Mouse (Mus musculus): ENCODE data around the gene Ms4a4b.
"Not testable (repeated sequence)": the region's sequence is repeated elsewhere in the genome, so short reads cannot be mapped to it uniquely, and the experiment has no call there.

The Ms4a4b gene

DNA sequence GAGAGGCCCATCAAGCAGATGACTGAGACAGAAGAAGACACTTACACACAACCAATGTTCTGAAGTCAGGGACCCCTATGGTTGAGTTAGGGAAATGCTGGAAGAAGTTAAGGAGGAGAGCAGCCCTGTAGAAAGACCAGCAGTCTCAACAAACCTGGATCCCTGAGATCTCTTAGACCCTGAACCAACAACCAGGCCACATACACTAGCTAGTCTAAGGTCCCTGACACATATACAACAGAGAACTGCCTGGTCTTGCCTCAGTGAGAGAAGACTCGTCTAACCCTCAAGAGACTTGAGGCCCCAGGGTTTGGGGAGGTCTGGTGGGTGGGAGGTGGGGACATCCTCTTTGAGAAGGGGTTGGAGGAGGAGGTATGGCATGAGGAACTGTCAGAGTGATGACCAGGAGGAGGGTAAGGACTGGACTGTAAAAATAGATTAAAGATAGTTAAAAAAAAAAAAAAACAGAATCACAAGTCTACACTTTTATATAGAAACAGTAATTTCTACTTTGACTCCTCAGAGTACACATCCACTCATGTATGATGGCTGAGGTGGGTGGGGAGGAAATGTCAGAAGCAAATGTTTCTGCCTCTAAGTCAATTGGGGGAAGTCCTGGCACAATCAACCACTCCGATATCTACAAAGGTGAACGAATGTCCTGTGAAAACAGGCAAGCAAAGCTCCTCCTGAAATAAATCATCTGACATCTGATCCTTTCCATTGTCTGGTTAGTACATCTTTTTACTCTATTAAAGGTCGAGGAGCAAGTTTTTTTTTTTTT, 48.2 kb downstream of the Ms4a4b start:
- no peak for DNase-seq

DNA sequence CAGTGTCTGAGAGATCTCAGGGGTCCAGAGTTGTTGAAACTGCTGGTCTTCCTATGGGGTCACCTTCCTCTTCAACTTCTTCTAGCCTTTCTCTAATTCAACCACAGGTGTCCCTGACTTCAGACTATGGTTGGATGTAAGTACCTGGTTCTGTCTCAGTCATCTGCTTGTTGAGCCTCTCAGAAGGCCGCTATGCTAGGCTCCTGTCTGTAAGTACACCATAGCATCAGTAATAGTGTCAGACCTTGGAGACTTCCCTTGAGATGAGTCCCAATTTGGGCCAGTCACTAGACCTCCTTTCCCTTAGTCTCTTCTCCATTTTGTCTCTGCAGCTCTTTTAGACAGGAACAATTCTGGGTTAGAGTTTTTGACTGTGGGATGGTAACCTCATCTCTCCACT, 49.3 kb downstream of the Ms4a4b start:
- DNase-seq: no peak

DNA sequence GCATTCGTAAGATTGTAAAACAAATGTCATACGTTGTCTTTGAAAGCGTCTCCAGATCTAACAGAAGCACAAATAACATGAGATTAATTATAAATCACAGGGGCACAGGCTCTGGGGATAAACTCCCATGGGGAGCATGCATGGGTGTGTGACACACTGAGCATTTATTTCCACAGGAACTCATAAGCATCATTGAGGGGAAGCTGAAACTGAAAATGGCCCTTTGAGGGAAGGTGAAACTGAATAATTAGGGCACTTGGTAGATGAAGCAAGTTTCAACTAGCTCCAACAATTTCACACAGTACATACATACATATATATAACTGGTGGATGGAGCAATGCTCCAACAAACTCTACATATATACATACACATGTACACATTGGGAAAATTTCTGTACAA, 51.2 kb downstream of the Ms4a4b start:
- no peak for DNase-seq

DNA sequence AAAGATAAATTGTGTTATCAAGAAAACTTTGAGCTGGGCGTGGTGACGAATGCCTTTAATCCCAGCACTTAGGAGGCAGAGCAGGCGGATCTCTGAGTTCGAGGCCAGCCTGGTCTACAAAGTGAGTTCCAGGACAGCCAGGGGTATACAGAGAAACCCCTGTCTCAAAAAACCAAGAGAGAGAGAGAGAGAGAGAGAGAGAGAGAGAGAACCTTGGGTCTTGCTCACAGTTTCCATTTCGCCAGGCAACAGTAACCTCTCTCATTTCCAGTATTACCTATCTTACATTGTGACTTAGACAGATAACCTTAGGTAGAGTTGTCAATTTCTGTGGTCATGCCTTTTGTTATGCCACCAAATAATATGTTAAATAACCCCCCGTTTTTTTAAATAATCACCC, 53.0 kb downstream of the Ms4a4b start:
- DNase-seq: no peak

DNA sequence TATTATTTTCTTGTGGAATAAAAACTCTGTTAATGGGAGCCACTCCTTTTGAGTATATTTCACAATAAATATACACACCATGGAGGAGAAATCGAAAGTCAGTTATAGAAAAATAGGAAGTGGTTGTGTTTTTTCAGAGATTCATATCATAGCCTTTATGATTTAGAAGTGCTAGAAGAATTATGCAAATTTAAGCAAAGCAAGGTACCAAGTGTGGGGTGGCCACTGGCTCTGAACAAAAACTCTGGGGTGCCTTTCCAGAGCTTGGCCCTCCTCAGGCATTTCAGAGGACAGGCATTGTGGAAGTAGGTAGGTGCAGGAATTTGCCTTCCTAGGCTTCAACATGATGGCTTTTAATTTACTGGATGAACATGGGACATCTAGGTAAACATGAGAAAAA, 53.9 kb downstream of the Ms4a4b start:
- not testable (repeated sequence) for DNase-seq

DNA sequence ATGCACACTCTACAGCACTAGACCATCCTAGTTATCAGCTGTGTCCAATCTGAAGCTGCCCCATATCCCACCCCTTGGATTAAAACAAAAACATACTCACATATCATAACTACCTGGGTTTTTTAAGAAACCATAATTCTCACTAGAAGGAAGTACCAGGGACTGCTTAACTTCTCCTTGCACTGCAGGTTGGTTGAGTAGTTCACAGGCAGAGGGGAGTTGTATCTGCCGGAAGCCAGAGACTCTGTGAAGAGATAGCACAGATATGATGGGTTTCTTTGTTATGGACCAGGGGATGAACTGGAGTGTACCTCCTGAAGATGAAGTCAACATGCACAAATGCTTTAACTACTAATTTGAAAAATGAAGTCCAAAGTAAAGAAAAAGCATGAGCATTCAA, 57.4 kb downstream of the Ms4a4b start:
- no peak for DNase-seq

DNA sequence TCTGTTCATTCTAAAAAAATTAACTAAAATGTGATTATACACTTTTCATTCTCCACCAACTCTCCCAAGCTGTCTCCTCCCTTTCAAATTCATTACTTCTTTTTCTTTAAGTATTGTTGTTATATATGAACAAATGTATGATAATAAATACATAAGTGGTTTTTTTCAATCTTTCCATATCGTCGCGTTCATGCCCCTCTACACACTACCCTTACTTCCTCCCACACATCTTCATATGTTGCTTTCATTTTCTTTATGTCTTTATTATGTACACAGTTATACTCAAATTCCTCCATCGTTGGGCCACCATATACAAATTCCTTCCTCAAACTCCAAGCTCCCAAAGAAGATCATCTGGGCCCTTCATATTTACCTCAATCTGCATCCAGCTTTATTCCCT, 58.0 kb downstream of the Ms4a4b start:
- no peak for DNase-seq

DNA sequence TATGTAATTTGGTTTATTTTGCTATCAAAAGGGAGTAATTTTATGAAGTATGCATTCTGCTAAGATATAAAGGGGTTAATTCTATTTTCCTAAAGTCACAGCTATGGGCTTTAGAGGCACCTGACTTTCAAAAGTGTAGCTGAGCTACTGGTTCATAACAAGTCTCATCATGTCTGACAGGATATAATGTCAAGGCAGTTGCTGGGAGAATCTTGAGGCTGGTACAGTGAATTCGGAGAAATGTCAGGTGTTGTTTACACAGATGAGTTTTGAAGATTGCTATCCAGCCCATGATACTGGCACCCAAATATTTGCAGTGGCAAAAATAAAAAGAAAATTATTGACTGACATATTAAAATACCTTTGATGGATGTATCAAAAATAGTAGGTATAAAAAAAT, 61.5 kb downstream of the Ms4a4b start:
- DNase-seq: no peak

DNA sequence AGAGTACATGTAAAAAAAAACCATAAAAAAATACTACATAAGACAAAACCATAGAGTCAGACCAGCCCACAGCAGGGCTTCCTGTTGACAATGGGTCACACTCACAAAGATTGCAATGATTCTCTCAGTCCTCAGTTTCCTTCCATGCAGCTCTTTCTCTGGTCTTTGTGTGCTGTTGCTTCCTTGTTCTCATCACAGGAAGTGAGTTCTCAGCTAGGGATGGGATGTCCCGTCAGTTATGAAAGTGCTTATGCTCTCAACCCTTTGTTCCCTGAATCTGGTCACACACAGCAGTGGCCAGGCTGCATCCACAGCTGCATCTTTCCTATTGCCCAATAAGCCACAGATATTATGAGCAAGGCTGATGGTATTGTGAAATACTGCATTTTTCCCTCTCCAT, 70.1 kb downstream of the Ms4a4b start:
- DNase-seq: no peak

DNA sequence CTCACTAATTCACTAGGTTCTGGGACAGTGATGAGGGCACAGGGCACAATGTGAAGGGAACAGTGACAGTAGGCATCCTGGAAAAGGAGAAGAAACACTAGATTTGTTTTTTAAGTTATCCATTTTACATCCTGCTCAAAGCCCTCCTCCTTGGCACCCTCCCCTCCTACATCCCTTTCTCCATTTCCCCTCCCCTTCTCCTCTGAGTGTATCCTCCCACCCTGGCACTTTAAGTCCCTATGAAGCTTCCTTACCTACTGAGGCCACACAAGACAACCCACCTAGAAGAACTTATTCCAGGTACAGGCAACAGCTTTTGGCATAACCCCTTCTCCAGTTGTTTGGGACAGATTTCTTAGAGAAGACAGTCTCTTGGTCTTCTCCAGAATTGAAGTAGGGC, 72.9 kb downstream of the Ms4a4b start, which contains the start of gene Ms4a6b:
Ms4a6b (plus strand) TSS at position 267 of the 400 bp plus-strand sequence.
- no peak for DNase-seq

Measured in lung, postnatal 10 days (tissue).